Mouse (Mus musculus): ENCODE results near the gene Xylt1. TPM values are rescaled to one million over a fixed set of nuclear protein-coding genes. Genes with fewer than 3 reads are reported as not detected.
A peak's percentile ranks its signal among the peaks of the same experiment; 100 is the strongest.

The Xylt1 gene
- total RNA-seq, 2 experiments from 2014 or later: 7.6 to 8.6 TPM

GRCm38 (mm10) chr7:117475106-117475505 is 94.3 kb downstream of the Xylt1 start:
- DNase-seq (ENCODE audit: low spot score in 2 of 2): no peak

GRCm38 (mm10) chr7:117478937-117479336 is 98.2 kb downstream of the Xylt1 start:
- no peak for DNase-seq (ENCODE audit: low spot score in 2 of 2)

DNA sequence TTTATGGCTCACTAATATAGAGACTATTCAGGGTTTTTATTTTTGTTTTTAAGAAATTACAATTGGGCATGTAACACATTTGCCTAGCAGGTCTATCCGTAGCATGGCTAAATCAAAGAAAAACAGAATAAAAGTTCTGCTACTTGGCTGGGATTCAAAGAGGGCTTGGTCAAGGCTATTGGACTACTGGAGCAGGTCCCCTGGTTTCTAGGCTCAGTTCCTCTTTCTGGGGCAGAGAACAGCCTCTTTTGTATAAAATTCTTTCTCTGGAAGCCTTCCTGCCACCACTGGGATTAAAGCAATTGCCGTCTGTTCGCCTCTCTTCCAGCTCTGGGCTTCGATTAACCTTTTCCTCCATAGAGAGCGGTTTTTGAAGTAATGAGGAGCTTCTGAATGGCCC is 100.1 kb downstream of the Xylt1 start:
- no peak for DNase-seq (ENCODE audit: low spot score in 2 of 2)

DNA sequence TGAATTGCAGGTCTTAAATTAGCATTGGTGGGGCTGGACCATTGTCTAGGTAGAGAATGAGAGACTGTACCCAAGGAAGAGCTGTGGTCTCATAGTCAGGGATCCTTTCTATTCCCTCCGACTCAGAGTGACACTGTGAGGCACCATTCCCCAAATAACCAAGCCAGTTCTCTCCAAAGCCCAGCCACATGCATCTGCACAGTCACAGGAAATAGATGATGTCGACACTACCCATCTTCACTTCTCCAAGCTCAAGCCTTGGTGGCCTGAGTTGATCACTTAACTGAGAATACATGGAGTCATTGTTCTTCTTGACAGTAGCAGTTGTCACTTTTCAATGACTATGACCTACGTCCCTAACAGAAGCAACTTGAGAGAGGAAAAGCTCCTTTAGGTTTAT is 100.6 kb downstream of the Xylt1 start:
- no peak for DNase-seq (ENCODE audit: low spot score in 2 of 2)

DNA sequence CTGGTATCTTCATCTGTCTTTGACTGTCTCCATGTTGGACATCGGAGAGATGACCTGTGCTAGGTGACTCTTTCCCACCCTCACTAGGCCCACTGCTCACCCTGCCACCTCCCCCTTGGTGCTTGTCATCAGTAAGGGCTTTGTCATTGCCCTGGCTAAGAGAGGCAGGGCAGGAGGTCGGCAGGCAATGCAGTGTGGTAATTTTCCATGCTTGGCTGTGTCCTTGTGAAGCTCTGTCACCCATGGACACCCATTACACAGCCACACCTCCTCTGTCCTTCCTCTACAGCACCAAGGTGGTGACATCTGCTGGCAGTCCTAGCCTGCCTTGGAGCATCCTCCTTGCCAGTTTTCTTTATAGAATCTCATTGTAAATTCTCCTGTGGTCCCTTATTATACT is 101.9 kb downstream of the Xylt1 start:
- no peak for DNase-seq (ENCODE audit: low spot score in 2 of 2)

DNA sequence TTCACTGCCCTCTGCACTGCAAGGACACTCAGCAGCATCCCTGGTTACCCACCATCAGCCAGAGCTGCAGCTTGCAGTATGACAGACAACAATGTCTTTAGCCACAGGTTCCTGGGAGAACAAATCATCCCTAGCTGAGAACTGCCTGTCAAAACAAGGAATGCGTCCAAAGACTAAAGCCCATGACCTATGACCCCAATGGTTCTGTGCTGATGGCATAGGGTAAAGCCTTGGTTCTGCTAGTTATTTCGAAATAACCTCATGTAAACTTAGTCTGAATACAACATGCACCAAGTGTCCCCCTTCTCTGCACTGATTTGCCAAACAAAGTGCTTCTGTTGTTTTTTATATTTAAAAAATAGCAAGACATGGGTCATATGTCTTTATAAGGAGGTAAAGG is 103.8 kb downstream of the Xylt1 start:
- no peak for DNase-seq (ENCODE audit: low spot score in 2 of 2)

DNA sequence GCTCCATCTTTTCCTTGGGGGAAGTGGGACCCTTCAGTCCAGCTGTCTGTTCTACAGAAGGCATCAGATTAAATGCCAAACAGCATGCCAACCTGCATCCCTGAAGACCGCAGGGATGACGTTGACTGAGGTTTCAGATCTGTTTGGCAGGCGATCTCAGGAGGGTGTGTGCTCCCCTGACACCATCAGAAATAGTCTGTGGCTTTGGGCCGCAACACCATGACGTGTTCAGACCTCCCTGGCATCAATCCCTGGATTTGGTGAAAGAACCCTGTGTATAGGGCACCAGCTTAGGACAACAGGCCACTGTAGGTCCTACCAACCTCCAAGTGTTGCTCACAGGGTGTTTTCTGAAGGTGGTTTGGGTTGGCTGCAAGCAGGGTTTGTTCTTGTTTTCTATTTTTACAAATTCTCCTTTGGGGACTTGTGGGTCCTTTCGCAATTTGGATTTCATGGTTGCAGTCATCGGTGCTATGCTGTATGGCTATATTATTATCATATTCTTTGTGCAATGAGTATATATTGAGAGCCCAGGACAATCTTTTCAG is 104.3 kb downstream of the Xylt1 start:
- no peak for DNase-seq (ENCODE audit: low spot score in 2 of 2)

GRCm38 (mm10) chr7:117486425-117487172 is 105.8 kb downstream of the Xylt1 start:
- no peak for DNase-seq (ENCODE audit: low spot score in 2 of 2)

- no peak for DNase-seq (ENCODE audit: low spot score in 2 of 2)
Observed at GRCm38 (mm10) chr7:117487173-117487490, 106.4 kb downstream of the Xylt1 start.

- no peak for DNase-seq (ENCODE audit: low spot score in 2 of 2)
Observed at GRCm38 (mm10) chr7:117489973-117490372, 109.2 kb downstream of the Xylt1 start.

GRCm38 (mm10) chr7:117490500-117491205 is 109.9 kb downstream of the Xylt1 start:
- no peak for DNase-seq (ENCODE audit: low spot score in 2 of 2)

- no peak for DNase-seq (ENCODE audit: low spot score in 2 of 2)
Observed at GRCm38 (mm10) chr7:117491495-117491894, 110.7 kb downstream of the Xylt1 start.

GRCm38 (mm10) chr7:117494210-117494609 is 113.4 kb downstream of the Xylt1 start:
- peak in 1 of 2 experiments; percentile 33 for DNase-seq (ENCODE audit: low spot score in 2 of 2)

GRCm38 (mm10) chr7:117494618-117495310 is 114.0 kb downstream of the Xylt1 start:
- no peak for DNase-seq (ENCODE audit: low spot score in 2 of 2)

GRCm38 (mm10) chr7:117495751-117496150 is 115.0 kb downstream of the Xylt1 start:
- no peak for DNase-seq (ENCODE audit: low spot score in 2 of 2)

DNA sequence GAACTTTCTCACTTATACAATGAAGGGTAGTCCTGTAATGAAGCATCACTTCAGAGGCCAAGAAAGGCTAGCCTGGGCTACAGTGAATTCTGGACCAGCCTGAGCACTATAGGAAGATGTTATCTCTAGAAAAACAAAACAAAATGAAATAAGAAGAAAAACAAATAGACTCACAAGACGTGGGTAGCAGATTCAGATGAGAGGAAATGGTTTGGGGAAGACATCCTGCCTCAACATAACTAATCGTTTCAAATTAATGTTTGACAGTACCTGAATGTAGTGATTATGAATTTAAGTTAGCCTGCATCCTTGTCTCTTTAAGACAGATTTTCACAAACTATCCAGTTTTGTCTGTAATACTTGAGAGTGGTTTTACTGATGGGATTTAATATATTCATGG is 117.4 kb downstream of the Xylt1 start:
- DNase-seq (ENCODE audit: low spot score in 2 of 2): no peak

- DNase-seq (ENCODE audit: low spot score in 2 of 2): no peak
Observed at GRCm38 (mm10) chr7:117501355-117502181, 120.8 kb downstream of the Xylt1 start.

DNA sequence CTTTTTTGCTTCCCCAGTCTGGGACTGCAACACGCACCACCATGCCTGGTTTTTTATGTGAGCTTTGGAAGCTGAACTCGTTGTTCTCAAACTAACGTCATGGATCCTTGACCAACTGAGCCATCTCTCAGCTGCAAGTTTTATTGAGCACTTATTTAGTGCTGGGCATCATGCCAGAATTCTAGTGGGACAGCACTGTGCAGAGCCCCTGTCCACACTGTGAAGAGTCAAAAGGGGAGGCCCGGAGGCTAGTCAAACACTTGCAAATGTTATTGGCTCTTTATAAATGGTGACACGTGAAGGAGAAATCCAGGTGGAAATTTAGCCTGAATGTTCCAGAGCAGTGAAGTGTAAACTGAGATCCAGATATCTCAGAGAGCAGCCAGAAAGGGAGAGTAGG is 121.6 kb downstream of the Xylt1 start:
- DNase-seq (ENCODE audit: low spot score in 2 of 2): no peak

DNA sequence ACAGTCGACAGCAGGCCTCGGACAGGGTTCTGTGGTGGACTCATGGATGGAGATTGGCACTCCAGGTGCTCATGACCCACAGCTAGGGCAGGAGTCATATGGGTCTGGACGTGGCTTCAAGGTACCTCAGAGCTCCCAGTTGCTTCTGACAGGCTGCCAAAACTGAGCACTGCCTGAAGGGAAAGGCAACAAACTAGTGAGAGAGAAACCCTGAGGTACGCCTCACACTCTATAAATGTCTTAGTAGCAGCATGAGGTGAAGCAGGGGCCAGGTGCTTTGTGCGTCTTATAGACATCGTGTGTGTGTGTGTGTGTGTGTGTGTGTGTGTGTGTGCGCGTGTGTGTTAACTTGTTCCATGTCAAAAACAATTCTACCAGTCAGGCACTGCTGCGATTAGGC is 122.9 kb downstream of the Xylt1 start:
- DNase-seq (ENCODE audit: low spot score in 2 of 2): no peak

- no peak for DNase-seq (ENCODE audit: low spot score in 2 of 2)
Observed at GRCm38 (mm10) chr7:117505791-117506190, 125.0 kb downstream of the Xylt1 start.

DNA sequence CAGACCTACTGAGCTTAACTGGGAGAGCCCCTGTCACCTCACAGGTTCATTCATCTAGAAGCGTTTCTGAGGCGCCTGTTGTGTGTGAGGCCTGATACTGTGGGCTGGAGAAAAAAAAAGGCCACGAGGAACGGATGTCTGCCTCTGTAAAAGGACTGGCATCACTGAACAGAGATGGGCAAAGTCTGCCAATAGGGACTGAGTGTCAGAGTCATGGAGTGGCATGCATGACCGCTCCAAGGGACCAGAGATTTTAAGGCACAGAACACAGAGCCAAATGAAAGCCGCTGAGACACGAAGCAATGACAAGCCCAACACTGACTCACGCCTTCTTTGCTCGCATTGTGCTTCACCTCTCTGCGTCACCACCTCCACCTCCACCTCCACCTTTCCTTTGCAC is 126.6 kb downstream of the Xylt1 start:
- no peak for DNase-seq (ENCODE audit: low spot score in 2 of 2)
